Mouse (Mus musculus) right cerebral cortex, adult 2 months (tissue): Measurements from ENCODE around the gene Gm39566.
A peak's percentile ranks its signal among the peaks of the same experiment; 100 is the strongest.

Experiments used
- DNase-seq, 2 experiments: peaks; one replicate each; pipeline ENCODE4 v3.0.0; 2021 to 2022; ENCODE audit warnings: low spot score in 2 of 2

Gm39566 gene

DNA sequence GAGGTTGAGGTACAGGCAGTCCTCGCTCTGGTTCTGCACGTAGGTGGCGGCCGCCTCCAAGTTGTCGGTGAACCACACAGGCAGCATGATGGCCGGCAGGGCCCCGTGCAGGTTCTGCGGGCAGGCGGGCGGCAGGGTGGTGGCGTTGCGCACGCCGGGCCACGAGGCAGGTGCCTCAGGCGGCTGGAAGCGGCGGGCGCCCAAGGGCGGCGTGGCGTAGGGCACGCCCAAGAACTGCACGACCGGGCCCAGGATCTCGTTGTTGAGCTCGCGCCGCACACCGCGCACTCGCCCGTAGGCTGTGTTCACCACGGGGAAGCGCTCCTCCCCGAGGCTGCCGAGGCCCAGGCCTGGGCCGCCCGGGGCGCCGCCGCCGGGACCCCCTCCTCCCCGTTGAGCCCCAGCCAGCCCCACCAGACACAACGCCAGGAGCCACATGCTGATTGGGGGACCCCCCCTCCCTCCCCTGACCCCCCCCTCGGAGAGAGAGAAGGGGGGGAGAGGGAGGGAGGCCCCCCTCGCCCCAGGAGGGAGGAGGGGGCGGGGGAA is 19.0 kb upstream of the Gm39566 start:
- DNase-seq, result peak; percentile 34

DNA sequence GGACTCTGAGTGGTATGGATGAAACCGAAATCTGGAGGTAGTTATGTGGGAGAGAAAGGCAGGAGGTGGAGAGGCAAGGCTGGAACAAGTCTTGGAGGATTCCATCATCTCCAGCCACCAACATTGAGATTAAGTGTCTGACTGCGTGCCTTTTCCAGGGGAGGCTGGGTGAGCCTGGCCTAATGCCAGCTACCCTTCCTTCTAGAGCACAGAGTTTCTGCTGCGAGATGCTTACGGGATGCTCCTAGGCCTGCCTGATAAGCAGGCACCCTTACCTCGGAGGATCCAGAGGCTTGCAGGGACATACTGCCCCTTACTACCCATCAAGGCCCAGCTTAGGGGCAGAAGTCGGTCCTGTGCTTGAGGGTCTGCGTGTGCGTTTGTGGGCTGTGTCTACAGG is 18.5 kb upstream of the Gm39566 start:
- no peak for DNase-seq

- no peak for DNase-seq
Measured at GRCm38 (mm10) chr11:69828832-69829231, 13.7 kb upstream of the Gm39566 start.

- DNase-seq, result no peak
Measured at GRCm38 (mm10) chr11:69823456-69823855, 8.4 kb upstream of the Gm39566 start.

DNA sequence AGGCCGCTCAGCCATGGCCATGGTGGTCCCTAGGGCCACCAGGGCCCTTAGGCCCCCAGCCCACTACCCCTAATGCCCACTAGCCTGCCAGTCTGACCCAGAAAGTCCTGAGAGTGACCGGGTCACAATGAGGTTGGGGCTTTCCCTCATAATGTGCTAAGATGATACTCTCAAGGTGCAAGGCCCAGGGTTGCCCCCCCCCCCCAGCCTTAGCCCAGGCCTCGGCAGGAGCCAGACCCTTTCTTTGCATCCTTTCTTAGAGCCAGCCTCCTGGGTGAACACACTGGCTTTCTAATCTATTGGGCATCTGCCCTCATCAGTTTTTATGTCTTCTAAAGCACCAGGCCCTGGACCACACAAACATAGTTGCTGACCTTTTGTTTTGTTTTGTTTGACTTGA is 7.0 kb upstream of the Gm39566 start, which contains the start of gene Spem1:
Gene Spem1 (minus strand): TSS at position 101 of the 400 bp plus-strand sequence.
- no peak for DNase-seq

- no peak for DNase-seq
Measured at GRCm38 (mm10) chr11:69818871-69819270, 3.8 kb upstream of the Gm39566 start.

DNA sequence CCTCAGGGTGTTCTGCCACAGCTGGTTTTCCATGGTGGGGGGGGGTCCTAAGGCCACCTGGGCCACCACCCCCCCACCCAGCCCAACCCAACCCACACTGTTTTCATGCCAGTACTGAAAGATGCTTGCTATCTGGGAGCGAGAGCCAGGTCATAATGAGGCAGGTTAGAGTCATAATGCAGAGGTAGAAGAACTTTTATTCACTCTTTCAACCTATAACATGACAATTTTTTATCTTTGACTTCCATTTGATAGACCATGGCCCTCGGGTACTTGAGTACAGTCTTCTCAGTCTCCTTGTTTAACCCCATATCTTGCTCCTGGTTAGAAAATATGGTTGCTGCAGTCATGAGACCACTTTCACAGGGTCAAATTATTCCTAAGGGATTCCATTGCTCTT is 3.3 kb upstream of the Gm39566 start, which contains the start of gene Spem2:
Gene Spem2 (minus strand): TSS at position 101 of the 400 bp plus-strand sequence.
- no peak for DNase-seq

DNA sequence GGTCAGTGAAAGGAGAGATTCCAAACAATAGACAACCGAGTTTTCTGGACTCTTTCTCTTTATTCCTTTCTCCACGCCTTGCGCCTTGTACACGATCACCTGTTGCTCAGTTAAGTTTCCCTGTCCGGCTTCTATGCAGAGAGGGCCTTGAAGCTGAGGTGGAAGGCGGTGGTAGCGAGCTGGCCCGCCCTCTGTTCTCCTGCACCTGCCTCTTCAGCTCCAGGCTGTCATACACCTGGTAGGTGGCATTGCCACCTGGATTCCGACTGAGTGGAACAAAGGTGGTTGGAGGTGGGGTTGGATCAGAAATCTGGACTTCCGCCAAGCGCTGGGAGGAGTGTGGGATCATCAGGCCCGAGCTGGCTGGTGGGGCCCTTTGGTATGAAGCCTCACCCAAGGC is 1.4 kb upstream of the Gm39566 start:
- no peak for DNase-seq

GRCm38 (mm10) chr11:69810280-69810679 is 4.8 kb downstream of the Gm39566 start:
- DNase-seq, result no peak

GRCm38 (mm10) chr11:69807641-69808040 is 7.5 kb downstream of the Gm39566 start:
- no peak for DNase-seq

GRCm38 (mm10) chr11:69806378-69806777 is 8.7 kb downstream of the Gm39566 start:
- DNase-seq, result no peak

GRCm38 (mm10) chr11:69804972-69805909 is 9.9 kb downstream of the Gm39566 start, which contains the start of gene Tmem102:
Tmem102 (minus strand) TSS chr11:69805624.
- DNase-seq, result no peak

- DNase-seq, result no peak
Measured at GRCm38 (mm10) chr11:69804652-69804940, 10.5 kb downstream of the Gm39566 start.

- DNase-seq, result peak; percentile 60 to 69
Measured at GRCm38 (mm10) chr11:69803786-69804651, 11.1 kb downstream of the Gm39566 start.

- DNase-seq, result no peak
Measured at GRCm38 (mm10) chr11:69803328-69803727, 11.8 kb downstream of the Gm39566 start.

- peak; percentile 75 to 78 for DNase-seq
Measured at GRCm38 (mm10) chr11:69802648-69803105, 12.4 kb downstream of the Gm39566 start.

DNA sequence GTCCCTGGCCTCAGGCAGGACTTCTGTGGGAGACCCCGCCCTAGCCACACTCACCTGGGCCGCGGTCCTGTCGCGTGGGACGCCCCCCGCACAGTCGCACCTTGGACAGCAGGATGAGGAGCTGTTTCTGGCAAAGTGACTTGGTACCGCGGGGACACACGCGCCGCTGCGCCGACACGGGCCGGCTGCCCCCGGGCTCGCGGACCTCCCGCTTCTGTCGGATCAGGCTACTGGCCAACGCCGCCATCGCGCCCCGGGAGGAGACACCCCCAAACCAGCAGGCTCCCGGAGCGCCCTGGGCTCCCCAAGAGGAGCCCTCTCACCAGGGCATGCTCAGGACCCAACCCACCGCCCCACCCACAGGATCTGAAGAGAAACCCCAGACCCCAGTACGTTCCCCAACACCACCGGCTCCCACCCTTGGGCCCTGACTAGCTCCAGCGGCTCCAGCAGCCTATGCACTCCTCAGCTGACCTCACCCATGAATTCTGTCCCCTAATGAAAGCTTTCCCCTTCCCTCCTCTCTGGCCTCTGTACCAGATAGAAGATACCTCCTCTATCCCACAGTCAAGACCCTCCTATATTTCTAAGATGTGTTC is 13.6 kb downstream of the Gm39566 start, which contains the start of gene Fgf11:
Gene Fgf11 (minus strand): TSS at position 479 of the 599 bp plus-strand sequence.
- no peak for DNase-seq

DNA sequence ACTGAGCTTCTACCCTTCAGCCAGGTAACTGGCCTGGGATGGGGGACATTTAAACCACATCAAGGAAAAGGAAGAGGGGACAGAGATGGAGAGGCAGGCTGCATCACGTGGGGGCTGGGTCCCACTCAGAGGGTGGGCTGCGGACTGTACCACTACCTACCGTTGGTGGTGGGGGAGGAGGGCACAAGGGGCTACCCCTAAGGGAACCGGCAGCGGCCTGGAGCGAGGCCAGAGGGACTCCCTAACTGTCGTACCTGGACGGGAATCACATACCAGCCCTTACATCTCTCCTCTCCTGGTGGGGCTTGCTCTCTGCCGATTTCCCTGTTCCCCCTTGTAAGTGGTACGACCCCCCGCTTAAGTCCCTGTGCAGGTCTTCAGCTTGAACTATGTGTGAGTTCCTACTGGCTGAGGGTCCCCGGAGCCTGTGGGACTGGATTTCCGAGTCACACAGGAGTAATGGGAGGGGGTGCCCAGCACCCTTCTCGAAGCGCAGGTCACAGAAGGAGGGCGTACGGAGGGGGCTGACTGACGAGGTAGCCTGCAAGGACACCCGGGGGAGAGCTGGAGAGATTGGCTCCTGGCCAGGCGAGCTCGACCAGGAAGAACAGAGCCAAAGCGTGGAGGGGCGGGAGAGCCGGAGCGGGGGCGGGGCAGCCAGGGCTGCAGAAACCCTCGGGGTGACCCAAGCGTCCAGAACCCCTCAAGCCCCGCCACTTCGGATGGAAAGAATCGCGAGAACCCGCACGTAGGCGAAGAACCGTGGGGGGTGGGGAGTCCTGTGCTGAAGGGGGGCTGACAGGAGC is 14.5 kb downstream of the Gm39566 start:
- DNase-seq, result no peak

DNA sequence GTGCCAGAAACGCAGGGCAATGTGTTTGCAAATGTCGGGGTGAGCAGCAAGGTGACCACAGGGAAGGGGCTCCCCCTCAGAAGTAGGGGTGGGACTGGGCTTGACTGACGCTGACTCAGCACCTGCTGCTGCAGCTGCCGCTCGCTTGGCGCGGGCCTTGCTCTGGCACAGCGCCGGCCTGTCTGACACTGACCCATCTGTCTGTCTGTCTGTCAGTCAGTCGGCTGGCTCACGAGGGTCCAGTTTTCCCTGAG is 15.0 kb downstream of the Gm39566 start:
- DNase-seq, result no peak

GRCm38 (mm10) chr11:69799394-69800137 is 15.5 kb downstream of the Gm39566 start:
- DNase-seq, result no peak
